Mouse (Mus musculus) bone marrow macrophage, adult 2 months (primary cell): ENCODE data around the gene Smg9.

ENCODE experiments used
- CTCF ChIP-seq: IDR thresholded peaks from 2 replicates; pipeline ENCODE4 v1.5.1; 2012; ENCODE audit warnings: low read depth, mild to moderate bottlenecking, low read length, moderate library complexity
- POLR2A ChIP-seq: IDR thresholded peaks from 2 replicates; pipeline ENCODE4 v1.6.1; 2012; ENCODE audit warnings: mild to moderate bottlenecking, low read depth, low read length, borderline replicate concordance

- TF ChIP-seq CTCF (no peak), POLR2A (no peak)
Observed at GRCm38 (mm10) chr7:24361001-24361400, 38.4 kb upstream of the Smg9 start.
